Mouse (Mus musculus) natural killer cell, adult 2 months (primary cell): ENCODE measurements around the gene Sorl1.
"Not testable (repeated sequence)": the region's sequence is repeated elsewhere in the genome, so short reads cannot be mapped to it uniquely, and the experiment has no call there.

Experiments
- DNase-seq, 2 experiments: peaks; one replicate each; pipeline ENCODE4 v3.0.0; 2022; ENCODE audit warnings: low spot score in 2 of 2

Gene Sorl1

DNA sequence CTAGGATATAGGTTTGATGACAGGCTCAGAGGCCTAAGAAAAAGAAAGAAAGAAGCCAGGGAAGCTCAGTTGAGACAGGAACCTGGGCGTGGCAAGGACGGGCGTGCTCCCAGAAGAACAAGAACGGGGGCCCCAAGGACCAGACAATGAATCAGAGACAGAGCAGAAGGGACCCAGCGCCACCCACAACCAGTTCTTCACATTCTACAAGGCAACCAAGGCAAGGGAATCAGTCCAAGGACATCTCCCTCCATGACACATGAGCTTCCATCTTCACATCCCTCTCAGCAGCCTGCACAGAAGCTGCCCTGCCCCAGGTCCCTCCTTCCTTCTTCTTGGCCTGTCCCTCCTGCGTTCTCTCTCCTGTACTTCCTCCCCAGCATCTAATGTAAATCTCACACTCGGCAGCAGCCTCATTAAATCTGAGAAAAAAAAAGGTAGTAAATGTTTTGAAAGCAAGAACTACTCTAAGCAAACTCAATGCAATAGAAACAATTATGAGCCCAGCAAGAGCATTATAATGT is 30.0 kb downstream of the Sorl1 start:
- no peak for DNase-seq

DNA sequence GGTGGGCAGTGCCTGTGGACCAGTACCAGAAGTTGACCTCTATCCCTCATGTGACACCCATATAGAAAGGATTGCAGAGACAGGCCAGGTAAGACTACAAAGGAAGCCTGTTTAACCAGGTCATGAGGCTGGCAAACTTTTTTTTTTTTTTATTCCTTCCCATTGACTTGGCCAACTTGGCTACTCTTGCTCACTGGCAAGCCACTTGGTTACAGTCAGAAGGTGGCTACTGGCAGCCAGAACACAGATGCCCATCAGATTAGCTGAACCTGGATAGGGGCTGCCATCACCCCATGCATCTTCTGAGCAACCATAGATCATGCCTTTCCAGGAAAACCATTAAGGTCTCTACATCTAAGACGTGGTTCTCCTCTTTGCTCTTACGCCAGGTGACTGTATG is 31.3 kb downstream of the Sorl1 start:
- no peak for DNase-seq

DNA sequence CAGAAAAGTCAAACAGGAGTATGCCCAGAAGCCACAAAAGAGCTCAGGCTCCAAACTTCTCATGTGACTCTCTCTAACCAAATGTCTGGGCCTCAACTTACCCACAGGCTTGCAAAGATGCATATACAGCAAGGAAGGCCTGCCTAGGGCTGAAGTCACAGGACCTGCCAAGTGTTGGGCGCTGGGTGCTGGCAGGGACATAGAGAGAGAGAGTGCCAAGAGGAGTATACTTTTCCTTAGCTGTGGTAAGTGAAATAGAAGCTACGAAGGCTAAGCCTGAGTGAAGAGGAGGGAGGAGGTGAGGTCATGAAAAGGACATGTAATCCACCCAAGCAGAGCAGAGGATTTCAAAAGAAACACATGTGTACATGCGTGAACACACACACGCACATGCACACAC is 32.5 kb downstream of the Sorl1 start:
- no peak for DNase-seq

DNA sequence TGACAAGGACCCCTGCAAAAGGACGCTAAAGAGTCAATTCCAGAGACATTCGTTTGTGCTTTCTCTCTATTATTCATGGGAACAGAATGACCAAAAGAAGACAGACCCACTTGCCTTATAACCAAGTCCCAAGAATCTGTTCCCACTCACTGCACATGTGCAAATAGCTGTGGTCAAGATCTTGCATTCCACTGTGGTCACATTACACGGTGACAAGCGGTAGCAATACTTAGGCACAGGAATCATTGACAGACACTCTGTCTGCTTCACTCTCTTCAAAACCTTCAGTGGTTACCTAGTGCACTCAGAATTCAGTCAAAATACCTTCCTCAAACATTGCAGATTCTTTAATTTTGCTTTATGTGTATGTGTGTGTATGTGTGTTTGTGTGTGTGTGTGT is 36.2 kb downstream of the Sorl1 start:
- DNase-seq: no peak

DNA sequence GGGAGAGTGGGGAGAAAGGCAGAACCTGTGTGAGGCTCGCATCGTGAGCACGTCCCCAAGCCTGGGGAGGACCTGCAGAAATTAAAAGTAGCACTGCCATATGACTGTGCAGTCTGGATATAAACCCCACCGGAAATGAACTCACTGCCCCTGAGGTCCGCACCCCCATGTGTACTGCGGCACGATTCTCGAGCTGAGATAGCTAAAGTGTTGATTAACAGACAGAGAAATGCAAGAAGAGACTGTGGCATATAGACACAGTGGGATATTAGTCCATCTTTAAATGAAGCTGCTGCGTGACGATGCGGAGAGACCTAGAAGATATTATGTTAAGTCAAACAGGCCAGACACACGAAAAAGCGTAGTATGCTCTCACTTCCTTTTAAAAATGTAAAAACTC is 38.1 kb downstream of the Sorl1 start:
- no peak for DNase-seq

DNA sequence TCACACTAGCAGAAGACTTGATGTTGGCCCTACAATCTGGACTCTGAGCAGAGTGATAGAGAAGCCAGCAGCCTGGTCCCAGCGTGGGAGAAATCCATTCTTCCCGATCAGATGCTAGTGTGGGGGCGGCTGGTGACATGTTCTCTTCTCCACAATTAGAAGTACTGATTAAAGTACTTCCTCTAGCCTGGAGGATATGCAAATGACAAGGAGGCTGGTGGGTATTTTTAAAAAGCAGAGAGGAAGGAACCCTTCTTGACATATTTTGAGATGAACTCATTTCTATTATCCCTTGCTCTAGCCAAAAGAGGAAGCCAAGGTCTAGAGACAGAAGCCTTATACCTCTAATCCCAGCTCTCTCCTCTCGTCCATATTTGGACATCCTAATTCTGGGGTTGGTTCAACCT is 40.4 kb downstream of the Sorl1 start:
- DNase-seq: peak in 1 of 2 experiments; percentile 21

DNA sequence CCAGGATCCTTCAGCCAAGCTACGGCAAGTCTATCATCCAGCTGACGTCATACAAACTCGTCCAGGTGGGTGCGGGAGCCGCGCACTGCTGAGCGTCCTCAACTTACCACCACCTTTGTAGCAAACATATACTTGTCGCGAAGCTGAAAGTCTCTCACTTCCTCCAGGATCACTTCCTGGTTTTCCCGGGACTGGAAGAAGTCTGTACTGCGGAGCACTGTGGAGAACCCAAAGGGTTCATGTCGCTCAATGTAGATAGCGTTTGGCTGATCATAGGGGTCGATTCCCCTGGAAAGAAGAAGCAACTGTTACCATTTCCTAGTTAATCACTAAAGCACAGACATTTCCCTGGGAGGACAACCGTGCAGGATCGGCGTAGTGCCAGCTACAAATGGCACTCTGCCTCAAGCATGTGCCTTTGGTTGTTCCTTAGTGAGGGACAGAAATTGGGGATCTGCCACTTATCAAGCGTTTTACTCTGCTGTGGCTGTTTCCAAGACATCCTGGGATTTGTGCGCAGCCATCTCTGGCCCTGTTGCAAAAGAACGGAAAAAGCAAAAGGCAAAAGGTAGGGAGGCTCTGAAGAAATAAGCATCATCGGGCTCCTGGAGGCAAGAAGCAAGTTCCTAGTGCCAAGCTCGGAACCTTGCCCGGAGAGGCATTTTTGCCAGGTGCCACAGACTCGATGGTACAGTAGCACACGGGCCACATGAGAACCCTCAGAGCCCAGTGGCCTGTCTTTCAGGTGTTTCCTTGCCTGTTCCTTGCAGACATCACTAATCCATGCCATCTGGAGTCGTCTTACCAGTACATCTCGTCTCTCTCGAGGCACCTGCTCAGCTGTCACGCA is 42.2 kb downstream of the Sorl1 start:
- no peak for DNase-seq

DNA sequence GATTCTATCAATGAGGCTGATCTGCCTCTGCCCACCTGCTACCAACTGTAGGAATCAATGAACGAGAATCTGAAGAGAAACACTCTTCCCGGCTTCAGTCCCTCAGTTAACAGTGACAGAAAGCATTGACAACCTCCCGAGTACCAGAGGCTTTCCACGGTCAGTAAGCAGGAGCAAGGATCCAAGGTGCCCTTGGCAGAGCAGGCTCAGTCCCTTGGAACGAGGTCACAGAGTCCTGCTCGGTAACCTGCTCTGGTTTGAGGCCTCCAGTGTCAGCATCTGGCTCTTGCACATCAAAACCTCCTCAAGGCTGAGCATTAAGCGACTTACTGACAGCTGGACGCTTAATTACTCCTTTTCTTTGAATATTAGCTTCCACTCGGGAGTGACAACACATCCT is 43.4 kb downstream of the Sorl1 start:
- DNase-seq: no peak

DNA sequence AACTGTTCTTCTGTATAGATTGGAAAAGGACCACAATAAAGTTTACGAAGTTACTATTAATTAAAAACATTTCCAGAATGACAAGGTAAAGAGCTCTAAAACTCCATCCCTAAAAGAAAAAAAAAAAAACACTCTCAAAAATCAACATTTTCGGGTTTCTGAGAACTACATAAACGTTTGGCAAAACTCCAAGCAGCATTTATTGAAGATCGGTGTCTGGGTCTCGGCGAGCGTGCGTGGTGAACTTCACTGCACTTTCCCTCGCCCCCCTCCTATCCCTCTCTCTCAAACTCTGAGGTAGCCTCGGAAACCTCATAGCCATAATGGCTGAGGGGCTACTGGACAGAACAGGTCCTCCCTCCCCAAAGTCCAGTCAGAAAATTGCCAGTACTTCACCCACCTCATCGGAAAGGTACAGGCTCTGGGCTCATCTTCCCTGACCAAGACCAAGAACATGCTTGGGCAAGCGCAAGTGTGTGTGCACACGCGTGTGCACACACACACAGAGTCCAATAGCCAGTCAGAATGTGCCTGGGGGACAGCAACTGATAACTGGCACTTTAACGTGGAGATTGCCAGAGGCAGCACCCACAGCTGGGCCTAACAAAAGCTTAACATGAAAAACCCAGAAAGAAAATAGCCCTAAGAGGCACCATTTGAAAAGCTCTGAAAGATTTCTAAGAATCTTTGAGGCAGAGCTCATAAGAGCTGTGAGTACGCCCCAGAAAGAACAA is 46.8 kb downstream of the Sorl1 start:
- DNase-seq: no peak

DNA sequence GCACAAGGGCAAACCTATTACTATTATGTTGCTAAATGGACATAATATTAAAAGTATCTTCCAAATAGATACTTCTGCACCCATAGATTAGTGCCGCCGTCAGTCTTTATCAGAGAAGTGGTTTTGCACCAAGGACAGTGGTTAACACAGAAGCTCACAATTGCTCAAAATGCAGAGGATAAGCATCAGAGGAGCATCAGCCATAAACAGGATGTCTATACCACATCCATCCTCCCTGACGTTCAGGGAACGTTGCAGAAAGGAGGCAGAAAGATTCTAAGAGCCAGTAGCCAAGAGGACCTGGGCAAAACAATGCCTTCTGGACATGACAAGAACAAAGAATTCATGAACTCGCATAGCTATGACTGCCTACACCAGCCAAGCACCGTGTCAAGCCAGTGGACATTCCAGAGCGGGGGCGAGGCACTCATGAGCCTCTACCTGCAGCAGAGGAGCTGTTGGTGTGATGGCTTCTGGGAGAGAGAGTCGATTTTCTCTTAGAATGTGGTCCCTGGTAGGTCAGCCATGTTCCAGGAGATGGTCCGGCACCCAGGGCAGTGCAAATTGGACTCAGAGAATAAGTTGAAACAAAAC is 47.7 kb downstream of the Sorl1 start:
- DNase-seq: peak; percentile 37 to 63

DNA sequence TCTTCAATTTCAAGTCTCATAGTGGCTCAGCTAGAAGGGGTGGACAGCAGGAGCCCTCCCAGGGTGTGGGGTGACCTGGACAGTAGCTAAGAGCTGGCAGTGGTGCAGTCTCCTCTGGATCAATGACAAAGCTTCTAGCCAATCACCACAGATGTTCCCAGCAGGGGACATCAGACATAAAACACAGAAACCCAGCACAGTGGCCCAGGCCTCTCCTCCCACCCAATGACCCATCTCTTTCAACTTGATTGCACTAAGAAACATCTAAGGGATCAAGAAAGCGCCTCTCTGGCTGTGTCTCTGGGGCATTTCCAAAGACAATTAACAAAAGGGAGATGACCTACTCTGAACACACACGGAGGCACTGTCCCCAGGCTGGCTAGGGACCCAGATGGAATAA is 48.9 kb downstream of the Sorl1 start:
- no peak for DNase-seq

DNA sequence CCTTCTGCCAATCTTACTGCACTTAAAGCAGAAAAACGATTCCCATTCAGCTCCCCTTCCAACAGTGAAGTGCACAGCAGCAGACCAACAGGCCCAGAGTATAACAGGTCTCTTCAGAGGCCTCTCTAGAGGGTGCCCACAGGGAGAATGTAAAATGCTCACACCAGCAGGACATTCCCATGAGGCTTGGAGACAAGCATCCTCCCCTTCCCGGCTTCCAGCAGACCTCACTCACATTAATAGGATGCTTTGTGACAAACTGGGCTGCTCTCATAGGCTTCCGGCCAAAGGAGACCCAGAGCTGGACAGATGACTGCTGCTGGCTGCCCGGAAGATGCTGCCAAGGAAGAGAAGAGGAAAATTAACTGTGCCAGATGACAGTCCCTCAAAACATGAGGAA is 52.1 kb downstream of the Sorl1 start:
- DNase-seq: no peak

DNA sequence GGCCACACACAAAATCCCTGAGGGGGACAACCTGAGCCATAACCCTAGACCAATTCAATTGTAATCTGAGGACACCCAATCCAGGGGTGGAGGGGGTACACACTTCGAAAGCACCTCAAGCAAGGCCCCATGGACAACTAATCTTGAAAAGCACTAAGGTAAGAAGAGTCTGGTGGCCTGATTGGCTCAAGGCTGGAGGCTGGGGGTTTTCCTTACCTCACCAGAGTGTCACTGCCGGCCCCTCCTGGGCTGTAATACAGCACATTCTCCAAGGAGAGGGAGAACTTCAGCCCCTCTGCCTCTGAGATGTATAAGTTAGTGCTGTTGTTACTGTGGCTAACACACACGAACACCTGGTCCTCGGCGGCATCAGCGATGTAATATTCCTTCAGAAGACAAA is 53.2 kb downstream of the Sorl1 start:
- DNase-seq: no peak

DNA sequence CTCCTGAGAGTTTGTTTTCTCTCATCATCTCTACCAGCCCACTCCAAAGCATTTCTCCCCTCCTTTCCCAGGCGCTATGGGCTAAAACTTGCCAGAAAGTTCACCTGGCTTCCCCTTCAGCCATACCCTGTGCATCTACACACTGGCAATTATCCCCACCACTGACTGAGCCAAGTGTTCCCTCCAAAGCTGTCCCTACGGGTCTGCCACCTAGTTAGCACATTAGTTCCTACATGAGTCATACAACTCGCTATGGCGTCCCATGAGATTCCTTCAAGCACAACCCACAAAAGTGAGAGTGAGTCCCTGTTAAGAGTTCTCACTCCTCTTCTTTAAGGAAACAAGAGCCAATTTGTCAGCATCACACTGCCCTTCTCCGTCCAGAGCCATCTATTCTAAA is 54.6 kb downstream of the Sorl1 start:
- DNase-seq: no peak

DNA sequence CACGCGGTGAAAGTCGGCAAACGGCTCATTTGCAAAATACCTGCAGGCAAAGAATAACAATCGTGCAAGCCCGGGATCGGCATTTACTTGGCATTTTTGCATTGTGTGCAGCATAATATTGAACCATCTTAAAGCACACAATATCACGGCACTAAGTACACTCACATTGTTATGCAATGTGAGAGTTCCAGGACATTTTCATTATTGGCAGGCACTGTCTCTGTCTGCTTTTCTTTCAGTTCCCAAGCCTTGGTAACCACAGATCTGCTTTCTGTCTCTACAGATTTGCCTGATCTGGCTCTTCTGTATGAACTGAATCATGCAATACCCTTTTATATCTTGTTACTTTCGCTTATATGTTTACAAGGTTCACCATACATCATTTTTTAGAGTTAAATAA is 56.1 kb downstream of the Sorl1 start:
- no peak for DNase-seq

DNA sequence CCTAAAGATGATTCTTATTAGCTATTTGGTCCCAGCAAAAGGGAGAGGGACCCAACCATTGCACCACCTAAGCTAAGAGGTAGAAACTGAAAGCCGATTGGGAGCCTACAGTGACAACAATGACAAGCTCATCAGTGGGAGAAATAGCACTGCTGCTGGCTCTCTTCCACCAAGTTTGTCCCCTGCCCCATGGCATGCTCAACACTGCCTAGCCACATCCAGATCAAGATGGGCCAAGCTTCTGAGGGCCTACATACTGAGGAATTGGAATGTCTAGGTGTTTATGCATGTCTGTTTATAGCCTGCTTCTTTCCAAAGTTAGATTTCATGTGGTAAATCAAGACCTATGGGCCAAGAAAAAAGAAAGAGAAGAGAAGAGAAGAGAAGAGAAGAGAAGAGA is 58.3 kb downstream of the Sorl1 start:
- no peak for DNase-seq

DNA sequence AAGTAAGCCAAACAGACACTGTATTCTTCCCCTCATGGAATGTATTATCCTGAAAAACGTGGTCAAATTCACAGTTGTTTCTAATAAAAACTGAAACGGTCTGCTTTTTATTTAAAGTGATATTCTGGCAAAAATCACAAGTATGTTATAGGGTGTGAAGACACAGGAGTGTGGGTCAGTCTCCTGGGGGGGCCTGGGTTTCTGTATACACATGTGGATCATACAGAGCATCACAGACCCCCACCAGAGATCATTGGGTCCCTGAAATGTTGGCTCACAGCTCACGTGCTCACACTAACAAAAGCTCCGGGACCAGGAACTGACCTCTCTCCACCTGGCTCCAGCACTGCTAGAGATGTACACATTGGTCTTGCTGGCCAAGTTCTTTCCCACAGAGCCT is 60.7 kb downstream of the Sorl1 start:
- no peak for DNase-seq

DNA sequence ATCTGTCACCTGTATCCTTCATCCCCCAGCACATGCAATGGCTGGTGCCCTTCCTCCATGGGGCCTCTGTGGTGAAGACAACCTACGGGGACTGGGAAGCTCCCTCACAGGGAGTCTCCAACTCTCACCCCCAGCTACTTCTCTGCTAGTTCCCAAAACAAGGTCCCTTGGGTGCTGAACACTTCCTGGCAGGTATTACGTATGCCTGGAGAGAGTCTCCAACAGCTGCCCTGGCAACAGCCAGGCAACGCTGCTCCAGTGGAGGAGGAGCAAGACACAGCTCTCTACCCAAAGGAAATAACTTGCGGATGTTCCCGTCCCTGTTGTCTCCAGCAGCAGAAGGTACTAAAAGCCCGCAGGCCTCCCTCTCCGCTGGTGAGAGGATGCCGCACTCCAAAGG is 61.8 kb downstream of the Sorl1 start:
- no peak for DNase-seq

DNA sequence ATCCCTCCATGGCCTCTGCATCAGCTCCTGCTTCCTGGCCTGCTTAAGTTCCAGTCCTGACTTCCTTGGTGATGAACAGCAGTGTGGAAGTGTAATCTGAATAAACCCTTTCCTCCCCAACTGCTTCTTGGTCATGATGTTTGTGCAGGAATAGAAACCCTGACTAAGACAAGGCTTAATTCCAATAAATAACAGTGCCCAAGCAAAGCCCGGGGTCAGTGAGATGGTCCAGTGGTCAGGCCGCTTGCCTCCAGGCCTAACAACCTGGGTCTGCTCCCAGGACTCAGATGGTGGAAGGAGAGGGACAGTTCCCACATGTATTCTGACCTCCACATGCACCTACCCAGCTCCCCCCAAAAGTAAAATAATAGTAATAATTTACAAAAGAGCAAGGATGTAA is 65.1 kb downstream of the Sorl1 start:
- not testable (repeated sequence) for DNase-seq

DNA sequence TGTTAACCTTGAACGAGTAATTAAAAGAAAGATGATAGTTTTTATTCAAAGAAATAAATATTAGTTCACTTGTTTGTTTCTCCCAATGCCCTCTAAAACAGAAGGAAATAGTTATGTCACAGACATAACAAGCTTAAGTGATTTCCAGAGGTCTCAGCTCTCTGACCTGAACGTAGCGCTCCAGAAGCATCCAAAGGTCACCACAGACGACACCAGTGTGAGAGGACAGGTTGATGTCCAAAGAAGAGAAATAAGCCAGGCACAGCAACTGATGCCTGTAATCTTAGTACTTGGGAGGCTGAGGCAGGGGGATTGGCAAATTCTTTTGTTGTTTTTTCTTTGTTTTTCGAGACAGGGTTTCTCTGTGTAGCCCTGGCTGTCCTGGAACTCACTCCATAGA is 67.5 kb downstream of the Sorl1 start:
- no peak for DNase-seq

DNA sequence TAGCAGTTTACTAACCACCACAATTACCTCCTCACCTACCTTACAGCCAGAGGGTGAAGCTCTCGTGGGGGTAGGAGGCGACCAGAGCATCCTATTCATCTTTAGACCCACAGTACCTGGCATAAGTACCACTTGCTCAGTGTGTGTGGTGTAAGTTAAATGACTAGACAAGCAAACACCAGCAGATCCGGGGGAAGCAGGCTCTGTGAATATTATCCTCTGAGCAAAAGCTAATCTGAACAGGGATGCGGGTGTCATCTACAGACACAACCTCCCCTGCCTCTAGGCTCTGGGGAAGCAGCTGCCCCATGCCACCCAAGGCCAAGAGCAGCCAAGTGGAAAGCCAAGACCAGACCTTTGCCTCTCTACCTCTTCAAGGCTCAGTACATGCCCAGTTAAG is 68.7 kb downstream of the Sorl1 start:
- DNase-seq: no peak

DNA sequence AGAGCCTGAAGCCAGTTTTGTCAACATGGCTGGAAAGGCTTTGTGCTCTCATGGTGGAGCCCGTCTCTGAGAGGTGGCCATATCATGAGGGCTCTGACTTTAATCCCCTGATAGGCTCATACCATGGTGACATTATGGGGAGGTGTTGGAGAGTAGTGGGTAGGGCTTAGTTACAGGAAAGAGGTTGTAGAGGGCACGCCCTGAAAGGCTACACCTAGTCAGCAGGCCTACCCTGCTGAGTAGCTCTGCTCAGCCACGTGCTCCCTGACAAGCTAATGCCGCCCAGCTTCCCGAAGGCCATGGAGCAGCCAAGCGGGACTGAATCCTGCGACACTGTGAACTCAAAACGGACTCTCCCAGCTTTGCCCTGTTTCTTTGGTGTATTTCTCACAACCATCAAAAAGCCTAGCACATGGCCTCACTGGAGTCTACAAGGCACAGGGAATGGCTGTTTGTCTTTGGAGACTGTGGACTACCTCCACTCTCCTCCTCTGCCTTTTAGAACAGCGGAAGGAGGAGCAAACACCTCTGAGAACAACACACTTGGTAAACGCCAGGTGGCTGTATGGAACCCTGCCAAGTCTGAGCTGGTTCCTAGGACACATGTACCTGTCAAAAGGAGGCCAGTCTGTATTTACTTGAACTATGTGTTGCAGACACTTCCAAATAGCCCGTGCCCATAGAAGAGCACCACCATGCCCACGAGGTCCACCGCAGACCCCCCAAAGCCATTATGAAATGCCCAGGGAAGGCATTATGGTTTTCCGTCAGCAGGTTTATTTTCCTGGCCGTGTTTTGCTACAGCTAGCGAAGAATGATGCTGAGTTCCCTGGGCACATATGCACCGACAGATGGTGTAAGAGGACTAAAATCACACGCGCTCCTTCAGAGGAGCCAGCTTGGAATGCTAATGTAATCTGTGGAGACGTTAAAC is 69.5 kb downstream of the Sorl1 start:
- DNase-seq: no peak
